ENCODE assay signal across 8 mouse cellular contexts in the genomic region with DNA sequence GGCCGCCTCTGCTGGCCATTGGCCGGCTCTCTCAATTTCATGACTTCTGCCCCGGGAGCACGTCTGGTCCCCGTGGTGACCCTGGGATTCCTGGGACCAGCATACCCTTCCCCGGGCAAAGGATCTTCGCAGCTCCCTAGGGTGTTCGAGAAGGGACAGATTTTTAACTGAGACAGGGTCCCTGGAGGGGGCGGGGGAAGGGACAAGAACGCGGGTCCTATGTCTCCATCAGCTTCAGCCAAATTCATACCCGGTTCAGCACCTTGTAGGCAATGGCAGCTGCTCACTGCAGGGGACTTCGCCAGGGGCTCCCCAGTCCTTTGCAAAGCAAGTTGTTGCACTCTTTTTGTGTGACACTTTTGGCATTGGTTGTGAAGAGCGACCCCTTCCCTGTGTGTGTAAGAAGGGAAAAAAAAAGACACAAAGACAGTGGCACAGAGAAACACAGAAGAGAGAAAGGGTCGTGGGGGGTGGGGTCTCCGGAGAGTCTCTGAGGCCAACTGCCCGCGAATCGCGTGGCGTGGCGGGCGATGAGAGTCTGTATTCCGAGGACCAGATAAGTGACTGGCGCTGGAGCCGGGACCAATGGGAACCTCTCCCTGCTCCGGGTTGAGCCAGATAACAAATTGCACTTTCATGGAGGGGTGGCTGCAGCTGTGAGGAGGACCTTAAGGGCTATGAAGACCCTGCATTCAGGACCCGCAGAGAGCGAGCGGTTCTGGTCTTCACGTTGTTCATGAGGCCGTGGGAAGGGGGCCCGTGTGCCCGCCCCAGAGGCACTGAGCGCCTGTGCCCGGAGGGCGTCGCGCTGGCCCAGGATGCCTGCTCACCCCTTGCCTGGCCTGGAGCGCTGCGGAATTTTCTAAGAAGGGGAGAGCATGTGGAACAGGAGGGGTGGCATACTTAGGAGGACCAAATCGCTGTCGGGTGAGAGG. TPM values are rescaled to one million over a fixed set of nuclear protein-coding genes. Genes with fewer than 3 reads are reported as not detected.
DNase-seq lines count a peak whose midpoint lies in the region; ATAC-seq lines count a peak whose summit lies in the region.

No protein-coding gene starts in this region.

- H3K4me1 ChIP-seq in limb, embryonic 11.5 days (ENCODE audit: control insufficient read depth, insufficient read depth, low read length): peaks cover 7% of the 10 kb centered on the region; the same call in 1 of the 2 replicates

- H3K27me3 ChIP-seq in limb, embryonic 11.5 days (ENCODE audit: control insufficient read depth, insufficient read depth, low read length): peaks cover 21% of the 10 kb centered on the region; the same call in 1 of the 2 replicates

- peak overlapping the region; percentile 46 for H3K4me3 ChIP-seq in limb, embryonic 11.5 days (ENCODE audit: low read depth, low read length)

- H3K36me3 ChIP-seq in limb, embryonic 11.5 days (ENCODE audit: control insufficient read depth, insufficient read depth, low read length): no peaks in the 10 kb centered on the region

- DNase-seq in ovary, postnatal 36 days (ENCODE audit: low spot score): peak; percentile 16
- no peak for DNase-seq in ovary, postnatal 10 days (ENCODE audit: low spot score)
- peak; percentile 71 for DNase-seq in cerebellum, adult 9-11 months
- DNase-seq in frontal cortex, postnatal 36 days (ENCODE audit: low spot score in 2 of 2): peak; percentile 44
- peak; percentile 25 for DNase-seq in limb, embryonic 11.5 days (ENCODE audit: low spot score)
- DNase-seq in retina, embryonic 14.5 days (ENCODE audit: low spot score): peak; percentile 62

- ATAC-seq in limb, embryonic 11.5 days (ENCODE audit: insufficient number of reproducible peaks, low FRiP score, low TSS enrichment, low read depth): 0 out of 2 replicates have a peak, but pooled peaks have one; percentile 37
- ATAC-seq in erythroid progenitor cell, adult 5-6 weeks (replicated peaks; ENCODE audit: low FRiP score, poor library complexity, severe bottlenecking): no peak
- ATAC-seq in erythroblast, adult 5-6 weeks (replicated peaks; ENCODE audit: low FRiP score, poor library complexity, severe bottlenecking): no peak

- WGBS in limb, embryonic 11.5 days: 1% methylated on average over 43 of the region's 43 CpGs

- H3K4me2 ChIP-seq in limb, embryonic 11.5 days (ENCODE audit: low read depth, severe bottlenecking): peak overlapping the region; percentile 97

- H3K9ac ChIP-seq in limb, embryonic 11.5 days (ENCODE audit: low read length): no peak overlapping the region

- H3K9me3 ChIP-seq in limb, embryonic 11.5 days (ENCODE audit: control insufficient read depth, low read length): no peaks in the 10 kb centered on the region

- no peak overlapping the region for H3K27ac ChIP-seq in limb, embryonic 11.5 days (replicated peaks; ENCODE audit: low read depth, low read length)

RNA-seq across cellular contexts. Expression of a gene that starts 1.2 kb away (rescaled TPM):
- polyA plus RNA-seq in limb, embryonic 11.5 days (2014; fragmentation: Nextera tagmentation; extraction: Ambion mirVana): 0.65 and 1.4 TPM in 2 replicates
- not detected in 2 replicates for total RNA-seq in erythroid progenitor cell, adult 5-6 weeks (2015; ENCODE audit: low replicate concordance)
- total RNA-seq in erythroid progenitor cell, adult 5-6 weeks (2017; ENCODE audit: low replicate concordance): 0.26 TPM in 1 of 2 replicates, not detected in the other
- not detected in 2 replicates for total RNA-seq in erythroblast, adult 5-6 weeks (2015; ENCODE audit: low replicate concordance)
- total RNA-seq in erythroblast, adult 5-6 weeks (2017; ENCODE audit: low replicate concordance): not detected in 2 replicates
